Mouse (Mus musculus) intestine, postnatal 0 days (tissue): ENCODE results near the gene Obscn. TPM values are rescaled to one million over a fixed set of nuclear protein-coding genes. Genes with fewer than 3 reads are reported as not detected.

ENCODE experiments used
- ATAC-seq: fragments of 200-750 bp; cut with Nextera tagmentation; 2 replicates; pipeline ENCODE4 v1.8.0; 2017; ENCODE audit warnings: mild to moderate bottlenecking, moderate TSS enrichment, moderate library complexity
- H3K27ac ChIP-seq: fragments of 300-500 bp; sonication (generic); 2 replicates; pipeline ENCODE4 v1.5.1; 2014; ENCODE audit warnings: mild to moderate bottlenecking, low read depth, low read length, moderate library complexity
- H3K27me3 ChIP-seq: fragments of 300-500 bp; sonication (generic); replicated peaks from 2 replicates; pipeline ENCODE4 v1.6.1; 2014; ENCODE audit warnings: low read length, mixed read lengths; ENCODE audit not compliant: control insufficient read depth, insufficient read depth
- H3K36me3 ChIP-seq: fragments of 300-500 bp; sonication (generic); 2 replicates; pipeline ENCODE4 v1.6.1; 2014; ENCODE audit warnings: mild to moderate bottlenecking, moderate library complexity; ENCODE audit not compliant: control insufficient read depth, insufficient read depth
- H3K4me1 ChIP-seq: fragments of 300-500 bp; sonication (generic); replicated peaks from 2 replicates; pipeline ENCODE4 v1.6.1; 2014; ENCODE audit warnings: antibody characterized with exemption, low read length, mixed read lengths; ENCODE audit not compliant: control insufficient read depth, insufficient read depth
- H3K4me2 ChIP-seq: fragments of 300-500 bp; sonication (generic); replicated peaks from 2 replicates; pipeline ENCODE4 v1.6.1; 2014; ENCODE audit warnings: low read depth, mild to moderate bottlenecking, moderate library complexity
- H3K4me3 ChIP-seq: fragments of 300-500 bp; sonication (generic); 2 replicates; pipeline ENCODE4 v1.5.1; 2014; ENCODE audit warnings: low read depth, low read length
- H3K9ac ChIP-seq: fragments of 300-500 bp; sonication (generic); 2 replicates; pipeline ENCODE4 v1.6.1; 2014; ENCODE audit warnings: mild to moderate bottlenecking, low read depth, low read length
- H3K9me3 ChIP-seq: fragments of 300-500 bp; sonication (generic); 2 replicates; pipeline ENCODE4 v1.6.1; 2016; ENCODE audit warnings: mixed run types; ENCODE audit not compliant: control insufficient read depth
- CTCF ChIP-seq: sonication (generic); IDR thresholded peaks from 2 replicates; pipeline ENCODE4 v1.5.1; 2016; ENCODE audit warnings: low read depth, mild to moderate bottlenecking, control low read depth, antibody characterized with exemption, moderate library complexity
- WGBS: fragments of 180-500 bp; shearing (Covaris S2); extraction: QIAGEN DNeasy Blood & Tissue Kit; methylation state at CpG from one replicate; pipeline ENCODE4 v1.1.7; 2014; 5-methylcytosine and 5-hydroxymethylcytosine counted together
- polyA plus RNA-seq: library from polyadenylated mRNA; unstranded; fragments of >200 nt; fragmentation: Nextera tagmentation; extraction: Ambion mirVana; gene quantifications from 2 replicates; pipeline ENCODE4 v1.2.1, GENCODE M21; 2015

Gene Obscn
- 0.16 and 0.23 TPM in 2 replicates for polyA plus RNA-seq

- no peak for ATAC-seq
- Histone ChIP-seq H3K36me3 (no peaks in the 10 kb centered on the region), H3K9me3 (no peaks in the 10 kb centered on the region), H3K9ac (no peak within 1 kb of the TSS), H3K27ac (no peak within 1 kb of the TSS), H3K4me1 (no peaks in the 10 kb centered on the region), H3K27me3 (peaks cover 51% of the 10 kb centered on the region), H3K4me3 (peak within 1 kb of the TSS; percentile 20; the same call in 1 of the 2 replicates), H3K4me2 (peak within 1 kb of the TSS; percentile 6; the same call in 1 of the 2 replicates)
- TF ChIP-seq CTCF, result no peak
- WGBS, result 15% methylated on average over 44 of the region's 44 CpGs
These were observed at the start of gene Obscn for GRCm38 (mm10) chr11:59135904-59136452. Gene Obscn, minus strand, starts transcription at chr11:59136402.

- H3K4me1 ChIP-seq, result peaks cover 7% of the 10 kb centered on the region; the same call in 1 of the 2 replicates
- H3K27me3 ChIP-seq, result no peaks in the 10 kb centered on the region
- no peak overlapping the region for H3K4me2 ChIP-seq
- no peak overlapping the region for H3K4me3 ChIP-seq
- no peak for ATAC-seq
- H3K9me3 ChIP-seq, result no peaks in the 10 kb centered on the region
- TF ChIP-seq CTCF, result no peak
- H3K36me3 ChIP-seq, result peaks cover 31% of the 10 kb centered on the region
- H3K9ac ChIP-seq, result no peak overlapping the region
- no peak overlapping the region for H3K27ac ChIP-seq
- 90% methylated on average over 5 of the region's 5 CpGs for WGBS
These were observed 49.3 kb upstream of the Obscn start for GRCm38 (mm10) chr11:59185490-59185889.

GRCm38 (mm10) chr11:59183821-59184220 lies 47.6 kb upstream of the Obscn start:
- peak; percentile 90 for TF ChIP-seq CTCF
- peak; percentile 48 for ATAC-seq
- Histone ChIP-seq H3K9ac (no peak overlapping the region), H3K4me1 (peaks cover 7% of the 10 kb centered on the region; the same call in 1 of the 2 replicates), H3K27ac (peak overlapping the region; percentile 41; the same call in 1 of the 2 replicates), H3K4me3 (no peak overlapping the region), H3K36me3 (peaks cover 31% of the 10 kb centered on the region), H3K4me2 (no peak overlapping the region), H3K27me3 (0 out of 2 replicates have a peak, but pooled peaks cover 1% of the 10 kb centered on the region), H3K9me3 (no peaks in the 10 kb centered on the region)
- 23% methylated on average over 3 of the region's 3 CpGs for WGBS

- TF ChIP-seq CTCF, result peak; percentile 16
- 34% methylated on average over 3 of the region's 3 CpGs for WGBS
- Histone ChIP-seq H3K4me2 (peak within 1 kb of the TSS; percentile 17; the same call in 1 of the 2 replicates), H3K4me3 (no peak within 1 kb of the TSS), H3K9me3 (no peaks in the 10 kb centered on the region), H3K27me3 (peaks cover 10% of the 10 kb centered on the region), H3K9ac (no peak within 1 kb of the TSS; the same call in 1 of the 2 replicates), H3K27ac (peak within 1 kb of the TSS; percentile 41; the same call in 1 of the 2 replicates), H3K4me1 (peaks cover 7% of the 10 kb centered on the region; the same call in 1 of the 2 replicates), H3K36me3 (peaks cover 31% of the 10 kb centered on the region)
- ATAC-seq, result no peak
These were observed 46.7 kb upstream of the Obscn start, which contains the start of gene Gjc2 for GRCm38 (mm10) chr11:59182864-59183331. Gene Gjc2, minus strand, starts transcription at chr11:59183213.

- Histone ChIP-seq H3K9ac (no peak overlapping the region), H3K36me3 (no peaks in the 10 kb centered on the region), H3K27ac (no peak overlapping the region), H3K4me3 (peak overlapping the region; percentile 17; the same call in 1 of the 2 replicates), H3K9me3 (no peaks in the 10 kb centered on the region), H3K4me2 (no peak overlapping the region; the same call in 1 of the 2 replicates), H3K27me3 (peaks cover 52% of the 10 kb centered on the region), H3K4me1 (no peaks in the 10 kb centered on the region)
- WGBS, result 11% methylated on average over 34 of the region's 34 CpGs
- ATAC-seq, result no peak
- TF ChIP-seq CTCF, result no peak
These were observed 40.7 kb upstream of the Obscn start for GRCm38 (mm10) chr11:59176921-59177320.

- H3K27me3 ChIP-seq, result peaks cover 52% of the 10 kb centered on the region
These were observed 40.3 kb upstream of the Obscn start for GRCm38 (mm10) chr11:59176475-59176874.

More at GRCm38 (mm10) chr11:59176475-59176874, 40.3 kb upstream of the Obscn start:
- Histone ChIP-seq H3K36me3 (no peaks in the 10 kb centered on the region), H3K4me1 (no peaks in the 10 kb centered on the region), H3K27ac (no peak overlapping the region), H3K9ac (no peak overlapping the region), H3K9me3 (no peaks in the 10 kb centered on the region), H3K4me2 (peak overlapping the region; percentile 43), H3K4me3 (peak overlapping the region; percentile 17; the same call in 1 of the 2 replicates)
- WGBS, result 3% methylated on average over 46 of the region's 48 CpGs
- ATAC-seq, result no peak
- no peak for TF ChIP-seq CTCF
